Mouse (Mus musculus) ES-Bruce4 (cell line): ENCODE results near the gene Nme7. TPM values are rescaled to one million over a fixed set of nuclear protein-coding genes. Genes with fewer than 3 reads are reported as not detected.
A peak's percentile ranks its signal among the peaks of the same experiment; 100 is the strongest.

Experiments
- H3K27ac ChIP-seq: 2 replicates; pipeline ENCODE4 v1.5.1; 2012; ENCODE audit warnings: low read length, inconsistent platforms; ENCODE audit not compliant: insufficient read depth
- H3K27me3 ChIP-seq: 2 replicates; pipeline ENCODE4 v1.6.1; 2012; ENCODE audit warnings: mild to moderate bottlenecking, low read length, inconsistent platforms; ENCODE audit not compliant: control insufficient read depth, poor library complexity, insufficient read depth, severe bottlenecking
- H3K36me3 ChIP-seq: 2 replicates; pipeline ENCODE4 v1.6.1; 2012; ENCODE audit warnings: inconsistent platforms, mild to moderate bottlenecking, low read length, moderate library complexity; ENCODE audit not compliant: control insufficient read depth, poor library complexity, insufficient read depth, severe bottlenecking
- H3K4me1 ChIP-seq: one replicate; pipeline ENCODE4 v1.8.1; 2011; ENCODE audit warnings: low read length; ENCODE audit not compliant: control insufficient read depth, insufficient read depth
- H3K4me3 ChIP-seq: 2 replicates; pipeline ENCODE4 v1.5.1; 2011; ENCODE audit warnings: low read depth, mild to moderate bottlenecking, low read length
- H3K9ac ChIP-seq: 2 replicates; pipeline ENCODE4 v1.6.1; 2012; ENCODE audit warnings: low read depth, mild to moderate bottlenecking, inconsistent platforms; ENCODE audit not compliant: poor library complexity, severe bottlenecking
- H3K9me3 ChIP-seq: replicated peaks from 2 replicates; pipeline ENCODE4 v1.6.1; 2012; ENCODE audit warnings: mild to moderate bottlenecking, low read length, inconsistent platforms; ENCODE audit not compliant: control insufficient read depth, poor library complexity, insufficient read depth, severe bottlenecking
- CTCF ChIP-seq: IDR thresholded peaks from one replicate; pipeline ENCODE4 v1.8.1; 2011; ENCODE audit warnings: low read depth, low read length
- EP300 ChIP-seq: IDR thresholded peaks from 2 replicates; pipeline ENCODE4 v1.6.1; 2011; ENCODE audit warnings: low read depth, low read length; ENCODE audit not compliant: insufficient read depth
- POLR2A ChIP-seq: IDR thresholded peaks from one replicate; pipeline ENCODE4 v1.8.1; 2011; ENCODE audit warnings: low read length; ENCODE audit not compliant: insufficient read depth
- polyA plus RNA-seq: library from polyadenylated mRNA; stranded (reverse); fragments of >200 nt; gene quantifications from 2 replicates; pipeline ENCODE4 v1.2.4, GENCODE M21; 2011; ENCODE audit warnings: low read depth; ENCODE audit not compliant: missing spikeins, insufficient read depth, insufficient read length

Nme7 gene
- polyA plus RNA-seq, 1 experiment: 48.8 TPM

DNA sequence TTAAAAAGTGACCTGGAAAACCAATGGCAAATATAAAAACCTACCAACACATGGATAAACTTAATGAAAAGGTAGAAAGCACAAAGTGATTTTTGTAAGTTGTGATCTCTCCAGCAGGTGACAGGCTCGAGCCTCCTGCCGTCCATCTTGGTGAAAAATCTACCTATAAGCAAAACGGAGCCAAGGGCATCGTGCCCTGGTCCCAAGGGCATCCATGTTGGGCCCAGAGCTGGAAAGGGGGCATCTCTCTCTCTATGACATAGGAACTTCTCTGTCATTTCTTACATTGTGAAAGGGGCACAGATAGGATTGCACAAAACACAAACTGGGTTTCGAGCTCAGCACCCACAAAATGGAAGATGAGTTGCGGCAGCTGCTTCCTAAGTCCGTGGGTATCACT, 151.7 kb downstream of the Nme7 start:
- peak; percentile 8 for TF ChIP-seq CTCF
- no peak for TF ChIP-seq POLR2A
- no peak for TF ChIP-seq EP300
- Histone ChIP-seq H3K9me3 (no peaks in the 10 kb centered on the region), H3K4me1 (peaks cover 3% of the 10 kb centered on the region), H3K36me3 (peaks cover 28% of the 10 kb centered on the region), H3K9ac (0 out of 2 replicates have a peak overlapping the region, but pooled peaks have one; percentile 25), H3K27me3 (no peaks in the 10 kb centered on the region), H3K4me3 (peak overlapping the region; percentile 40), H3K27ac (no peak overlapping the region)

DNA sequence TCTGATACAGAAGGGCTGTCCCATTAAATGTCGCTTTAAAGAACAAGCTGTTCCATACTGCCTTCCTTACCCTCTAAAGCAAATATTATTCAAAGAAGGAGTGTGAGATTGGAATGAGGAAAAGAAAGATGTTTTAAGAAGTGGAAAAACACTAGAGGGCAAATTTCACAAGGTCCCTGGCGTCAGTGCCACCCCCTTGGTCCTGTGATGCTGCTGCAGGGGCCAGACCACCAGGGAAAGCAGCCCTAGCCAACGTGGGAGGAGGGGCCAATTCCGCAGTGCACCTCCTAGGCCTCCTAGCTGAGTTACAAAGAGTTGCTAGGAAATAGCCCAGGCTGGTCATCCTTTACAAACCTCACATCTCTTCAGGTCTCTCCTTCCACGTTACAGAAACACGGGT, 152.1 kb downstream of the Nme7 start:
- H3K36me3 ChIP-seq: peaks cover 24% of the 10 kb centered on the region
- 0 out of 2 replicates have a peak overlapping the region, but pooled peaks have one; percentile 25 for H3K9ac ChIP-seq
- H3K27me3 ChIP-seq: no peaks in the 10 kb centered on the region
- H3K4me3 ChIP-seq: peak overlapping the region; percentile 40
- TF ChIP-seq EP300: no peak
- TF ChIP-seq CTCF: no peak
- no peak for TF ChIP-seq POLR2A
- no peaks in the 10 kb centered on the region for H3K9me3 ChIP-seq
- no peak overlapping the region for H3K27ac ChIP-seq
- H3K4me1 ChIP-seq: peaks cover 3% of the 10 kb centered on the region

DNA sequence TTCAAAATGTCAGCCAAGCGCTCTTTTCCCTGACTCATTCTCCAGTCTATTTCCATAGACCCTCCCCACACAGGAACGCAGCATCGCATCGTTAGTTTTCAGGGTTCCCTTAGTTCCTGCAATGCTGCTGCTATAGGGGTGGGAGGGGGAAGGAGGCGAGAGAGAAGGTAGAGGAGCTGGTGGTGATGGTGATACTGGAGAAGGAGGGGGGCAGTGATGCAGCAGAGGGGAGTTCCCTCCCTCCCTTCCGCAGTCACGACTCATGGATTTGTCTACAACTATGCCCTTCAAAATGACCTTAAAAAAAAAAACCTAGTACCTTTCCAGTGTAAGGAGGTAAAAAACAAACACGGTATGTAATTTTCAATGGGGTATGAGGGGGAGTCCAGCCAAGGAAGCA, 152.8 kb downstream of the Nme7 start:
- Histone ChIP-seq H3K27me3 (no peaks in the 10 kb centered on the region), H3K36me3 (peaks cover 18% of the 10 kb centered on the region), H3K27ac (no peak overlapping the region), H3K4me1 (peaks cover 3% of the 10 kb centered on the region), H3K9me3 (no peaks in the 10 kb centered on the region), H3K9ac (peak overlapping the region; percentile 87), H3K4me3 (peak overlapping the region; percentile 71)
- 0 out of 2 replicates have a peak, but pooled peaks have one; percentile 10 for TF ChIP-seq EP300
- no peak for TF ChIP-seq CTCF
- TF ChIP-seq POLR2A: no peak

DNA sequence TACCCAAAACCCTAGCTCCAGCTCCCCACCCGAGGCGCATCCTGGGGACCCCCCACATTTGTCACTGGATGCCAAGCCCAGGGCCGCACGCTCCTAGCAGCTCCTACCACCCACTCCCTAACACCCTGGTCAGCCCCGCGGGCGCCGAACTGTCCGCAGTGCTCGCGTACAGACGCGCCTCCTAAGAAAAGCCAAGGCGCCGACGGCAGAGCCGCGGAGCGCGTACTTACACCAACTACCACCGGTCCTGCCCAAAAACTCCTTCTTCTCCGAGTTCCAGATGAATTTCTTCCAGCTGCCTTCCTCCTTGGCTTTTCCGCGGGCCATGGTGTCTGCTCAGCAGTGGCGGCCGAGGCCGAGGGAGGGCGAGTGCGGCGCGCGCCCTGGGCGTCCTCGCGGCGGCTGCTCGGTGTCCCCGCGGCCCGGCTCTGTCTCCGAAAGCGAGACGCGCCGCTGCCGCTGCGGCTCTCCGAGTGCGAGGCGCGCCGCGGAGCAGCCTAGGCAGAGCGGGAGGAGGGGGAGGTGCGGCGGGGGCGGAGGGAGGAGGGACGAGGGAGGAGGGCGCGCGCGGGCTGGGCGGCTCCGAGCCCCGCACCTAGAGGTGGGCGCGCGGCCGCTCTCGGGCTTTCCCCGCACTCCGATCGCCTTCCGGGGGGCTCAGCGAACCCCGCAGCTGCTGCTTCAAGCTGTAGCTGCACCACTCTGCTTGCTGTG, 153.8 kb downstream of the Nme7 start:
- peak overlapping the region; percentile 87 for H3K9ac ChIP-seq
- H3K27me3 ChIP-seq: no peaks in the 10 kb centered on the region
- H3K4me1 ChIP-seq: peaks cover 6% of the 10 kb centered on the region
- H3K4me3 ChIP-seq: peak overlapping the region; percentile 71
- no peaks in the 10 kb centered on the region for H3K9me3 ChIP-seq
- peaks cover 12% of the 10 kb centered on the region for H3K36me3 ChIP-seq
- peak overlapping the region; percentile 29 for H3K27ac ChIP-seq
- TF ChIP-seq POLR2A (no peak), CTCF (no peak), EP300 (no peak)

DNA sequence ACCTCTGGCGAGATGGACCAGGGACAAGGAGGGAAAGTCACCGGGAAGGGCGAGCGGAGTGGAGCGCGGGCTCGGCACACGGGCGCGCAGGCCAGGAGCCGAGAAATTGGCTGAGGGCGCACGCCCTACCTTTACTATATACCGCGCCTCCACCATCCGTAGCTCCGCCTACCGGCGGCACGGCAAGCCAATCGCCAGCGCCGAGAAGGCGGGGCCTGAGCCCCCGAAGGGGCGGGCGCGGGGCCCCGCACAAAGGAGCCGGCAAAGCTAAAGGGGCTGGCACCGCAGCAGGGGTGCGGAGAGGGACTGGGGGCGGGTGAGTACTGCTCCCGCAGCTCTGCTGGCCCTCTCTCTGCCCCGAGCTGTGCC, 154.3 kb downstream of the Nme7 start, which contains the start of gene Atp1b1:
Gene Atp1b1 (minus strand): TSS at position 111 of the 369 bp plus-strand sequence.
- Histone ChIP-seq H3K9ac (peak within 1 kb of the TSS; percentile 87), H3K4me3 (peak within 1 kb of the TSS; percentile 83), H3K4me1 (peaks cover 6% of the 10 kb centered on the region), H3K36me3 (peaks cover 7% of the 10 kb centered on the region), H3K27ac (peak within 1 kb of the TSS; percentile 29), H3K27me3 (no peaks in the 10 kb centered on the region), H3K9me3 (no peaks in the 10 kb centered on the region)
- TF ChIP-seq POLR2A: peak; percentile 66
- no peak for TF ChIP-seq CTCF
- no peak for TF ChIP-seq EP300

DNA sequence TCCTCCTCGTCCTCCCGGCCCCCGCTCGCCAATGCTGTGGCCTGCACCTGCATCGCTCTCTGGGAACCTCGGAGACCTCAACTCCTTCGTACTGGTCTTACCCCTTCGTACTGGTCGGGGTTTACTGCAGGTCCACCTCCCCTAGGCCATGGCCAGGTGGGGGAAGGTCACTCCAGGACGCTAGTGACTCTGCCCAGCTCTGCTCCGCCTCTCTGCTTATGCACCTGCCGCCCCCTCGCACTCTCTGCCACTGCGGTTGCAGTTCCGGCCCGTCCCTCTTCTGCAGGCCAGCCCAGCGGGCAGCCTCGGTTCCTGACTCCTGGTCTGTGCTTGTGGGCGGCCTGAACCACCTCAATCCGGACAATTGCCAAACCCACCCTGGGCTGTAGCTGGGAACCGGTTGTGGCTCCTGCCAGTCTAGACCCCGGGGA, 154.7 kb downstream of the Nme7 start:
- no peaks in the 10 kb centered on the region for H3K27me3 ChIP-seq
- H3K36me3 ChIP-seq: peaks cover 4% of the 10 kb centered on the region; the same call in 1 of the 2 replicates
- TF ChIP-seq EP300 (no peak), CTCF (no peak), POLR2A (no peak)
- H3K4me3 ChIP-seq: peak overlapping the region; percentile 83
- no peak overlapping the region for H3K27ac ChIP-seq
- H3K4me1 ChIP-seq: peaks cover 6% of the 10 kb centered on the region
- H3K9me3 ChIP-seq: no peaks in the 10 kb centered on the region
- peak overlapping the region; percentile 87 for H3K9ac ChIP-seq
